Mouse (Mus musculus) cortical plate, adult 2 months (tissue): ENCODE results near the gene Cybrd1.

Source experiments
- CTCF ChIP-seq: fragments of 200-500 bp; IDR thresholded peaks from 2 replicates; pipeline ENCODE4 v1.5.1; 2011; ENCODE audit warnings: mild to moderate bottlenecking, control low read depth, low read length; ENCODE audit not compliant: insufficient read depth; ENCODE audit errors: extremely low read depth
- POLR2A ChIP-seq: fragments of 200-500 bp; IDR thresholded peaks from 2 replicates; pipeline ENCODE4 v1.6.1; 2011; ENCODE audit warnings: mild to moderate bottlenecking, low read length, control low read depth; ENCODE audit not compliant: insufficient read depth; ENCODE audit errors: extremely low read depth

GRCm38 (mm10) chr2:71105469-71106215 lies 12.1 kb upstream of the Cybrd1 start:
- TF ChIP-seq CTCF, result no peak
- no peak for TF ChIP-seq POLR2A
